Mouse (Mus musculus): Measurements from ENCODE around the gene Vmn2r115.
"Not testable (repeated sequence)": the region's sequence is repeated elsewhere in the genome, so short reads cannot be mapped to it uniquely, and the experiment has no call there.

Vmn2r115 gene

DNA sequence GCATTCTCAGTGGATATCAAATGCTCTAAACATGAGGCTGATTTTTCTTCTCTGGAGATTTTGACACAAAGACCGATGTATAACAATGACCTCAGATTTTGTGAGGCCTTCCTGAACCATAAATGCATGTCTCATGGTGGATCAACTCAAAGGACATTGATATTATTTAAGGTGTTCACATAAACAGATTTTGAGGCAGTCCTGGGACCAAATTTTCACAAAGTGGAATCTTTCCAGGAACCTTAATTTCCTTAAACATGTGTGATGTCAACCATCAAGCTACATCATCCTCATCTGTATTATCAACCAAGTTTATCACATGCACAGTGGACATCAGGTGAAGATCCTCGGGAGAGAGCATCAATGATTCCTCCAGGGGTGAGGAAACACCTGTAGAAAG is at the start of gene Vmn2r115:
Gene Vmn2r115 (plus strand): TSS at position 301 of the 400 bp plus-strand sequence.
- in situ Hi-C loops (cut with MboI, MseI) = not testable (repeated sequence)

DNA sequence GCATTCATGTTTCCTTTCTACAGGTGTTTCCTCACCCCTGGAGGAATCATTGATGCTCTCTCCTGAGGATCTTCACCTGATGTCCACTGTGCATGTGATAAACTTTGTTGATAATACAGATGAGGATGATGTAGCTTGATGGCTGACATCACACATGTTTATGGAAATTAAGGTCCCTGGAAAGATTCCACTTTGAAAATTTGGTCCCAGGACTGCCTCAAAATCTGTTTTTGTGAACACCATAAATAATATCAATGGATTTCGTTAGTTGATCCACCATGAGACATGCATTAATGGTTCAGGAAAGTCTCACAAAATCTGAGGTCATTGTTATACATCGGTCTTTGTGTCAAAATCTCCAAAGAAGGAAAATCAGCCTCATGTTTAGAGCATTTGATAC is 31.1 kb upstream of the Vmn2r115 start, which contains the start of gene Vmn2r114:
Gene Vmn2r114 (minus strand): TSS at position 101 of the 400 bp plus-strand sequence.
- in situ Hi-C loops (cut with MboI, MseI) = loop anchor here (5.0 kb wide), 1 partner anchor 165 kb away; the partner anchor contains the start of gene Vmn2r117

GRCm38 (mm10) chr17:23330657-23331056 is 12.9 kb upstream of the Vmn2r115 start:
- in situ Hi-C loops (cut with MboI, MseI) = no loop called here

- in situ Hi-C loops (cut with MboI, MseI) = no loop called here
Measured at GRCm38 (mm10) chr17:23351644-23352043, 8.1 kb downstream of the Vmn2r115 start.

DNA sequence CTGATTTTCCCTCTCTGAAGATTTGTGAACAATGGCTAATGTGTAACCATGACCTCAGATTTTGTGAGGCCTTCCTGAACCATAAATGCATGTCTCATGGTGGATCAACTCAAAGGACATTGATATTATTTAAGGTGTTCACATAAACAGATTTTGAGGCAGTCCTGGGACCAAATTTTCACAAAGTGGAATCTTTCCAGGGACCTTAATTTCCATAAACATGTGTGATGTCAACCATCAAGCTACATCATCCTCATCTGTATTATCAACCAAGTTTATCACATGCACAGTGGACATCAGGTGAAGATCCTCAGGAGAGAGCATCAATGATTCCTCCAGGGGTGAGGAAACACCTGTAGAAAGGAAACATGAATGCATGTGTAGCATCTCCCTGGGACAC is 40.8 kb downstream of the Vmn2r115 start, which contains the start of gene Vmn2r116:
Gene Vmn2r116 (plus strand): TSS at position 301 of the 400 bp plus-strand sequence.
- in situ Hi-C loops (cut with MboI, MseI) = not testable (repeated sequence)

All from T-helper 2 cell (primary cell).